ENCODE assay signal across 8 mouse cellular contexts in genomic region chr10:42714676-42715075, GRCm38 (mm10). TPM values are rescaled to one million over a fixed set of nuclear protein-coding genes. Genes with fewer than 3 reads are reported as not detected.
DNase-seq lines count a peak whose midpoint lies in the region; ATAC-seq and TF ChIP-seq lines count a peak whose summit lies in the region.

No protein-coding gene starts in this region.

- peak overlapping the region; percentile 49; the same call in 1 of the 2 replicates for H3K4me2 ChIP-seq in lung, postnatal 0 days (replicated peaks; ENCODE audit: low read depth, low read length)

- DNase-seq in embryo, embryonic 10 days (ENCODE audit: low spot score), result peak; percentile 24
- DNase-seq in embryo, embryonic 11 days, result no peak
- DNase-seq in lung, postnatal 0 days (ENCODE audit: low spot score), result peak; percentile 6
- DNase-seq in lung, postnatal 25 days (ENCODE audit: low spot score), result no peak
- peak; percentile 49 for DNase-seq in kidney, postnatal 14 days
- DNase-seq in retina, postnatal 1 day, result peak; percentile 50
- DNase-seq in cerebellum, postnatal 14 days, result no peak
- DNase-seq in right cerebral cortex, postnatal 36 days (ENCODE audit: low spot score in 2 of 2), result no peak

- H3K9me3 ChIP-seq in lung, postnatal 0 days (ENCODE audit: low read length), result no peaks in the 10 kb centered on the region

- no peaks in the 10 kb centered on the region for H3K36me3 ChIP-seq in lung, postnatal 0 days (ENCODE audit: insufficient read depth, low read length)

- 0 out of 2 replicates have a peak overlapping the region, but pooled peaks have one; percentile 2 for H3K4me3 ChIP-seq in lung, postnatal 0 days (ENCODE audit: low read depth, low read length)

- no peak overlapping the region for H3K27ac ChIP-seq in lung, postnatal 0 days (ENCODE audit: low read length)

- TF ChIP-seq CTCF in lung, postnatal 0 days (IDR thresholded peaks at IDR 0.05), result no peak

- no peak for TF ChIP-seq EP300 in lung, postnatal 0 days (IDR thresholded peaks at IDR 0.05)

- H3K4me1 ChIP-seq in lung, postnatal 0 days (ENCODE audit: insufficient read depth, low read depth, low read length), result 0 out of 2 replicates have a peak, but pooled peaks cover 3% of the 10 kb centered on the region

- H3K27me3 ChIP-seq in lung, postnatal 0 days (replicated peaks; ENCODE audit: insufficient read depth, low read length), result no peaks in the 10 kb centered on the region

- 15% methylated on average over 9 of the region's 9 CpGs for WGBS in lung, postnatal 0 days

- H3K9ac ChIP-seq in lung, postnatal 0 days (replicated peaks; ENCODE audit: low read depth), result no peak overlapping the region

- no peak for ATAC-seq in lung, postnatal 0 days

RNA-seq across cellular contexts. Expression of gene Sec63, which starts 46.6 kb away (rescaled TPM):
- 15.1 and 17.2 TPM in 2 replicates for polyA plus RNA-seq in lung, postnatal 0 days (2015; fragmentation: Nextera tagmentation; extraction: Ambion mirVana)

Comparison
In these comparisons a context has a peak if more than half of its experiments do, and no peak if none do; other contexts are left out.
1. DNase-seq: peak in embryo, embryonic 10 days (single experiment), lung, postnatal 0 days (single experiment), kidney, postnatal 14 days (single experiment) and retina, postnatal 1 day (single experiment); none in embryo, embryonic 11 days (single experiment), lung, postnatal 25 days (single experiment), cerebellum, postnatal 14 days (0 of 2) and right cerebral cortex, postnatal 36 days (0 of 2).